8 mouse cellular contexts compared by ENCODE assay signal in genomic region chr7:99483271-99483923, GRCm38 (mm10). TPM values are rescaled to one million over a fixed set of nuclear protein-coding genes. Genes with fewer than 3 reads are reported as not detected.
A peak's percentile ranks its signal among the peaks of the same experiment; 100 is the strongest.
DNase-seq lines count a peak whose midpoint lies in the region; ATAC-seq and TF ChIP-seq lines count a peak whose summit lies in the region.

TSS of gene Rps3 (minus strand) at chr7:99483738.

- H3K27ac ChIP-seq in gastrocnemius, adult 2 months, result peak within 1 kb of the TSS; percentile 88
- H3K27ac ChIP-seq in hindbrain, postnatal 0 days, result peak within 1 kb of the TSS; percentile 92
- peak within 1 kb of the TSS; percentile 87 for H3K27ac ChIP-seq in left cerebral cortex, adult 2 months

- peak; percentile 95 for ATAC-seq in common myeloid progenitor, adult 5-6 weeks (replicated peaks; ENCODE audit: low read depth, poor library complexity, severe bottlenecking)
- peak; percentile 98 for ATAC-seq in hindbrain, postnatal 0 days
- peak; percentile 97 for ATAC-seq in megakaryocyte, adult 5-6 weeks (ENCODE audit: poor library complexity, severe bottlenecking)

- intact Hi-C loops in gastrocnemius, adult 2 months (cut with DNase I), result no loop called here
- intact Hi-C loops in left cerebral cortex, adult 2 months (cut with DNase I), result loop anchor here (10.0 kb wide), 1 partner anchor 371 kb away; the partner anchor contains the start of gene Xrra1

- DNase-seq in ZHBTc4 (ENCODE audit: low read depth, low spot score), result peak; percentile 98
- DNase-seq in gastrocnemius, adult 2 months, result peak; percentile 94
- peak; percentile 99 for DNase-seq in hindbrain, postnatal 0 days (ENCODE audit: low spot score)
- DNase-seq in left cerebral cortex, adult 2 months (ENCODE audit: extremely low spot score in 1 of 2, low spot score in 2 of 2), result peak; percentile 92 to 94
- peak; percentile 95 to 97 for DNase-seq in right cerebral cortex, adult 2 months (ENCODE audit: low spot score in 2 of 2)
- peak; percentile 95 for DNase-seq in urinary bladder, postnatal 14 days (ENCODE audit: low spot score)

- no peaks in the 10 kb centered on the region for H3K9me3 ChIP-seq in hindbrain, postnatal 0 days (ENCODE audit: low read length)

- no peak for TF ChIP-seq CTCF in gastrocnemius, adult 2 months (IDR thresholded peaks at IDR 0.05)
- no peak for TF ChIP-seq CTCF in hindbrain, postnatal 0 days (IDR thresholded peaks at IDR 0.05; ENCODE audit: low read depth)
- no peak for TF ChIP-seq CTCF in left cerebral cortex, adult 2 months (IDR thresholded peaks at IDR 0.05)

- peak within 1 kb of the TSS; percentile 60 for H3K4me2 ChIP-seq in hindbrain, postnatal 0 days (ENCODE audit: low read depth, low read length)

- under 1% methylated on average over 45 of the region's 45 CpGs for WGBS in hindbrain, postnatal 0 days

- peak within 1 kb of the TSS; percentile 74 for H3K9ac ChIP-seq in hindbrain, postnatal 0 days (replicated peaks; ENCODE audit: low read length)

- H3K4me3 ChIP-seq in gastrocnemius, adult 2 months, result peak within 1 kb of the TSS; percentile 83
- H3K4me3 ChIP-seq in hindbrain, postnatal 0 days (ENCODE audit: low read length), result peak within 1 kb of the TSS; percentile 60
- peak within 1 kb of the TSS; percentile 66 for H3K4me3 ChIP-seq in left cerebral cortex, adult 2 months

- H3K36me3 ChIP-seq in hindbrain, postnatal 0 days (ENCODE audit: insufficient read depth, low read length), result peaks cover 34% of the 10 kb centered on the region

- H3K4me1 ChIP-seq in hindbrain, postnatal 0 days (ENCODE audit: insufficient read depth, low read length), result peaks cover 9% of the 10 kb centered on the region; the same call in 1 of the 2 replicates

- H3K27me3 ChIP-seq in hindbrain, postnatal 0 days (ENCODE audit: insufficient read depth, low read length), result no peaks in the 10 kb centered on the region

RNA-seq across cellular contexts. Expression of gene Rps3, which starts in this region (rescaled TPM):
- 1,801 and 2,134 TPM in 2 replicates for total RNA-seq in common myeloid progenitor, adult 5-6 weeks (2017)
- total RNA-seq in gastrocnemius, adult 2 months (2021), result 100 to 1,000 TPM; 242 to 287 TPM
- 526 and 754 TPM in 2 replicates for total RNA-seq in hindbrain, postnatal 0 days (2014; rRNA removed)
- polyA plus RNA-seq in hindbrain, postnatal 0 days (2015; fragmentation: Nextera tagmentation; extraction: Ambion mirVana), result 456 and 459 TPM in 2 replicates
- 100 to 1,000 TPM; 223 to 241 TPM for total RNA-seq in left cerebral cortex, adult 2 months (2021)
- 992 and 1,050 TPM in 2 replicates for total RNA-seq in megakaryocyte, adult 5-6 weeks (2015)
- 1,038 and 1,097 TPM in 2 replicates for total RNA-seq in megakaryocyte, adult 5-6 weeks (2017)

Comparison
In these comparisons a context has a peak if more than half of its experiments do, and no peak if none do; other contexts are left out.
1. Peak in every context shown above with its lines: DNase-seq, ATAC-seq, H3K4me3 ChIP-seq and H3K27ac ChIP-seq.